Mouse (Mus musculus) myocyte (in vitro differentiated cells): Measurements from ENCODE around the gene Abhd17a. TPM values are rescaled to one million over a fixed set of nuclear protein-coding genes. Genes with fewer than 3 reads are reported as not detected.
A peak's percentile ranks its signal among the peaks of the same experiment; 100 is the strongest.

Source experiments
- H3K27me3 ChIP-seq: one replicate; pipeline ENCODE4 v1.6.1; 2011; ENCODE audit not compliant: control insufficient read depth, insufficient read depth, insufficient read length
- H3K36me3 ChIP-seq: one replicate; pipeline ENCODE4 v1.6.1; 2011; ENCODE audit not compliant: control insufficient read depth, insufficient read depth
- H3K4me2 ChIP-seq: one replicate; pipeline ENCODE4 v1.6.1; 2011; ENCODE audit warnings: low read depth, control low read depth
- H3K4me3 ChIP-seq: one replicate; pipeline ENCODE4 v1.5.1; 2011; ENCODE audit warnings: mild to moderate bottlenecking, control low read depth, moderate library complexity
- H3K79me2 ChIP-seq: one replicate; pipeline ENCODE4 v1.6.1; 2011; ENCODE audit not compliant: control insufficient read depth, insufficient read depth
- H3ac ChIP-seq: one replicate; pipeline ENCODE4 v1.6.1; 2011; ENCODE audit not compliant: control insufficient read depth, insufficient read length
- CEBPB ChIP-seq: IDR thresholded peaks from 2 replicates; pipeline ENCODE4 v1.6.1; 2011; ENCODE audit warnings: mild to moderate bottlenecking, moderate library complexity; ENCODE audit not compliant: poor library complexity, insufficient read depth, severe bottlenecking
- E2F4 ChIP-seq: IDR thresholded peaks from one replicate; pipeline ENCODE4 v1.6.1; 2011; ENCODE audit warnings: mild to moderate bottlenecking, control low read depth, moderate library complexity; ENCODE audit not compliant: insufficient read depth
- MAX ChIP-seq: IDR thresholded peaks from one replicate; pipeline ENCODE4 v1.6.1; 2011; ENCODE audit warnings: low read depth, mild to moderate bottlenecking, control low read depth
- MYOD1 ChIP-seq, 3 experiments: IDR thresholded peaks; one replicate each; pipeline ENCODE4 v1.6.1; 2011; ENCODE audit warnings: control low read depth in 2 of 3, low read depth in 2 of 3, mild to moderate bottlenecking in 2 of 3, moderate library complexity in 1 of 3; ENCODE audit not compliant: insufficient read length in 2 of 3, control insufficient read depth in 1 of 3
- MYOG ChIP-seq, 3 experiments: IDR thresholded peaks; one replicate each; pipeline ENCODE4 v1.6.1; 2011; ENCODE audit warnings: control low read depth in 2 of 3, low read depth in 2 of 3, mild to moderate bottlenecking in 2 of 3; ENCODE audit not compliant: insufficient read length in 2 of 3, control insufficient read depth in 1 of 3, insufficient read depth in 1 of 3
- POLR2A ChIP-seq: IDR thresholded peaks from one replicate; pipeline ENCODE4 v1.6.1; 2011; ENCODE audit warnings: low read depth, mild to moderate bottlenecking, control low read depth, moderate library complexity; ENCODE audit not compliant: insufficient read length
- POLR2AphosphoS2 ChIP-seq: IDR thresholded peaks from one replicate; pipeline ENCODE4 v1.6.1; 2011; ENCODE audit warnings: low read depth, control low read depth; ENCODE audit not compliant: insufficient read length
- REST ChIP-seq: IDR thresholded peaks from one replicate; pipeline ENCODE4 v1.6.1; 2011; ENCODE audit warnings: mild to moderate bottlenecking, control low read depth, moderate library complexity; ENCODE audit not compliant: insufficient read depth, insufficient read length
- SRF ChIP-seq: IDR thresholded peaks from one replicate; pipeline ENCODE4 v1.6.1; 2011; ENCODE audit warnings: low read depth; ENCODE audit not compliant: control insufficient read depth, insufficient read length
- TCF12 ChIP-seq: IDR thresholded peaks from one replicate; pipeline ENCODE4 v1.6.1; 2011; ENCODE audit warnings: mild to moderate bottlenecking, control low read depth; ENCODE audit not compliant: poor library complexity, insufficient read depth, severe bottlenecking
- TCF3 ChIP-seq: IDR thresholded peaks from one replicate; pipeline ENCODE4 v1.6.1; 2011; ENCODE audit warnings: low read depth, control low read depth; ENCODE audit not compliant: insufficient read length
- USF1 ChIP-seq: IDR thresholded peaks from one replicate; pipeline ENCODE4 v1.6.1; 2011; ENCODE audit warnings: low read depth, mild to moderate bottlenecking, control low read depth, moderate library complexity
- polyA plus RNA-seq: library from polyadenylated mRNA; unstranded; fragments of >200 nt; fragmentation: generic; extraction: Trizol; gene quantifications from one replicate; pipeline ENCODE4 v1.2.1, GENCODE M21; 2012; ENCODE audit warnings: missing spikeins

Gene Abhd17a
- polyA plus RNA-seq, 1 experiment: 111 TPM

DNA sequence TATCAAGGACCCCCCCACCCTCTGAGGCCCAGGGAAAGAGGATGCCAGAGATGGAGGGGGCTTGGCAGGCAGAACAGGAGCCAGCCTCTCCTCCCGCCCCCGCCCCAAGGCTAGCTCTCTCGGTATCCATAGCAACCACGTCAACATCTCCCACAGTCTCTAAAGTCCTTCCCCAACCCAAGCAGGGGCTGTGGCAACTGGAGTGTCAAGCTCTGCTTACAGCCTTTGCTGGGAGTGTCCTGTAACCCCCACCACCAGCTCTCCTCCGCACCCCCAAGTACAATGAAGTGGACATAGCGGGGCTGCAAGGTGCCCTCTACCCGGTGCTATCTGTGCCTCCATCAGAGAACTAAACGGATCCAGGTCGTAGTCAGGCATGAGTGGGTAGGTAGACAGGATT is 16.2 kb downstream of the Abhd17a start:
- Histone ChIP-seq H3K27me3 (no peaks in the 10 kb centered on the region), H3K36me3 (no peaks in the 10 kb centered on the region), H3K4me2 (no peak overlapping the region)

DNA sequence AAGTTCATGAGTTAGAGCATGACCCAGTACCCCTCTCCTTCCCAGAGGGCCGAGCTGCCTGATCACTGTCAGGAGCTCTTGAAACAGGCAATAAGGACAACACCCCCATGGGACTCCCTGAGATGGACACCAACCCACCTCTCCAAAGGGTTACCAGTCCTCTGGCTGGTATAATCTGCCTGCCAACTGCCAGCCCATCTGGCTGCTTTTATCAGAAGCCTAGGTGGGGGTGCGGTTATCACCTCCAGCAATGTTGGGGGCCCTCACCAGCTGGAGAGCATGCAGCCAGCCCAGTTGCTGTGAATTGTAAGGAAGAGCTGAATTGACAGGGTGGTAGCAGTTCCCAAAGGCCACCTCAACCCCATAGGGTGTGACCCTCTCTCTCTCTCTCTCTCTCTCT is 17.7 kb downstream of the Abhd17a start:
- no peaks in the 10 kb centered on the region for H3K27me3 ChIP-seq
- peaks cover 62% of the 10 kb centered on the region for H3K79me2 ChIP-seq
- H3ac ChIP-seq: no peak overlapping the region
- no peak overlapping the region for H3K4me3 ChIP-seq
- no peaks in the 10 kb centered on the region for H3K36me3 ChIP-seq
- H3K4me2 ChIP-seq: no peak overlapping the region
- TF ChIP-seq POLR2A (no peak), MYOG (IDR thresholded peaks at IDR 0.05; ENCODE audit: control insufficient read depth in 1 of 3, insufficient read depth in 1 of 3, insufficient read length in 2 of 3, low read depth in 2 of 3) (no peak), SRF (no peak)

More for the DNA sequence above, 16.2 kb downstream of the Abhd17a start:
- Histone ChIP-seq H3K79me2 (peaks cover 62% of the 10 kb centered on the region), H3ac (no peak overlapping the region), H3K4me3 (no peak overlapping the region)
- TF ChIP-seq POLR2A (no peak), POLR2AphosphoS2 (no peak), TCF3 (no peak), E2F4 (no peak), SRF (no peak), TCF12 (no peak), MYOD1 (IDR thresholded peaks at IDR 0.05; ENCODE audit: control insufficient read depth in 1 of 3, insufficient read length in 2 of 3, low read depth in 2 of 3) (no peak), REST (no peak), CEBPB (no peak), MAX (no peak), MYOG (IDR thresholded peaks at IDR 0.05; ENCODE audit: control insufficient read depth in 1 of 3, insufficient read depth in 1 of 3, insufficient read length in 2 of 3, low read depth in 2 of 3) (no peak), USF1 (no peak)

DNA sequence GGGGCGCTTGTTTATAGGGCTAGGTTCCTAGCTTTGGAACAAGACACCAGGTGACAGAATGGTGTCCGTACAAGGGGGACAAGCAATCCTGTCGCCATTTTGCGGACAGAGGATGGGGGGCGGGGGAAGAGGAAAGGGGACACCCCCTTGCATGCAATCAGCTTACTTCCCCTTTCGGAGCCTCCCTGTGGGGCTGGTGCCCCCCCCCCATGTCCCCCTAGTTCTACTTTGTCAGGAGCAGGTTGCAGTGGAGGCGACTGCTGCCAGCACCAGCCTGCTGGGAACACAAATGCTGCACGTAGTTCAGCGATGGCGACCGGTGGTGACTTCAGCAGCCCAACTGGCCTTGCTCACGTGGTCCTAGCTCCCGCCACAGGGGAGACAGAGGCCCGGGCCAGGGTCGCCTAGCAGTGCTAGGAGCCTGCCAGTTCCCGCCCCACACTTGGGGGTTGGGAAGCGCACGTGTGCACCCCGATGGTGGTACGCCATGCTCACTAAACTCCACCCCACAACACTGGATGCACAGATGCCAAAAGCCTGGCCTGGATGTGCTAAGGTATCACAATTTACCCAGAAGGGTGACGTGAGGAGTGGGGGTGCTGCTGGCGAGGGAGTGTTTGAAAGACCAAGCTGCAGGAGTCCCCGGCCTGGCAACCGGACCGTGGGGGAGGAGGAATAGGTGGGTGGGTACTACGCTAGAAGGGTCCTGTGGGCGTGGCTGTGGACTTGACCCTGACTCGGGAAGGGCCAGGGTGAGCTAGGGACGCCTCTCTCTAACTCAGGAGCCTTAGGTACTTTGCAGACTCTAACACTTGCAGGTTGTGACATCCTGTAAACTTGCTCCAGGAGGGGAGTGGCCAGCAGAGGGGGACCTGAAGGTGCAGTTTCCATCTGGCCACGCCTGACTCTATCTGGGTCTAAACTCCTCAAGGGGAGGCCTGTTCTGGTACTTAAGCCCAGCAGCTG is 19.0 kb downstream of the Abhd17a start:
- H3K4me3 ChIP-seq: no peak overlapping the region
- H3K4me2 ChIP-seq: no peak overlapping the region
- no peaks in the 10 kb centered on the region for H3K27me3 ChIP-seq
- H3K36me3 ChIP-seq: no peaks in the 10 kb centered on the region
- TF ChIP-seq TCF12: no peak
- TF ChIP-seq MAX: no peak
- no peak for TF ChIP-seq MYOG (IDR thresholded peaks at IDR 0.05; ENCODE audit: control insufficient read depth in 1 of 3, insufficient read depth in 1 of 3, insufficient read length in 2 of 3, low read depth in 2 of 3)
- no peak for TF ChIP-seq E2F4
- TF ChIP-seq POLR2A: no peak
- TF ChIP-seq CEBPB: no peak
- no peak overlapping the region for H3ac ChIP-seq
- H3K79me2 ChIP-seq: peaks cover 56% of the 10 kb centered on the region

DNA sequence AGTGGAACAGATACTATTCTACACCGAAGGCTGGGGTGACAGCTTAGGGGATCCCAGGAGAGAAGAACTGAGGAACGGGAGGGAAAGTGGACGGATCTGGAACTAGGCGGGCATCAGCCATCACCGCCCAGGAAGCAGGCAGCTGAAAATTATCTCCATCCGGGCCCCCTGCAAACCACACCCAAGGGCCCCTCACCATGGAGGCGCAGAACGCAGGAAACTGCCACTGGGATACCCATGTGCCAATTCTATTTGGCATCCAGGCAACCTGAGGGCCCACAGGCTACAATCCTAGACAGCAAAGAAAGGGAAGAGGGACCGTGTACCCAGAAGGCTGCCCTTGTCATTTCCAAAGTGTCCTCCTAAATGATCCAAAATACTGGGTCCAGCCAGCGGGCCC is 19.7 kb downstream of the Abhd17a start:
- no peak overlapping the region for H3K4me3 ChIP-seq
- peaks cover under 1% of the 10 kb centered on the region for H3K36me3 ChIP-seq
- no peak overlapping the region for H3K4me2 ChIP-seq
- H3K79me2 ChIP-seq: peaks cover 49% of the 10 kb centered on the region
- H3K27me3 ChIP-seq: no peaks in the 10 kb centered on the region
- no peak for TF ChIP-seq MYOD1 (IDR thresholded peaks at IDR 0.05; ENCODE audit: control insufficient read depth in 1 of 3, insufficient read length in 2 of 3, low read depth in 2 of 3)
- no peak for TF ChIP-seq E2F4
- TF ChIP-seq REST: no peak
- no peak for TF ChIP-seq TCF3
- no peak for TF ChIP-seq POLR2A
- no peak for TF ChIP-seq USF1
- no peak overlapping the region for H3ac ChIP-seq

DNA sequence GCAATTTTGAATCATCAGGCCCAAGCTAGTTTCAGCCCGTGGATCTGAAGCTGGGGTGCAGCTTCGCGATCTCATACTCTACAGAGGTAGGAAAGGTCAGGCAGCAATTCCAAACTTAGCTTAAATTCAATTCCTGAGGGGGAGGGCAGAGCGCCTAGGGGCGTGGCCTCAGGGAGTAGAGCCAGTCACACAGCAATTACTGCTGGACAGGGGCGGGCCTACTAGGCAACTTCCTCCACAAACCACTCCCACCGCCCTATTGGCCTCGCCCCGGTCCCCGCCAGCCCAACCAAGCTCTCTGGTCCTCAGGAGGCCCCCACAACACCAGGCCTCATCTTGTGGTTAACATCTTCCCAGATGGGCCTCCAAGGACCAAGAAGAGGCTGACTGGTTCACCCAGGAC is 20.5 kb downstream of the Abhd17a start:
- Histone ChIP-seq H3K36me3 (peaks cover 5% of the 10 kb centered on the region), H3K4me3 (no peak overlapping the region), H3K79me2 (peaks cover 41% of the 10 kb centered on the region), H3K27me3 (no peaks in the 10 kb centered on the region), H3K4me2 (peak overlapping the region; percentile 36), H3ac (no peak overlapping the region)
- no peak for TF ChIP-seq TCF12
- TF ChIP-seq CEBPB: no peak
- TF ChIP-seq MYOG (IDR thresholded peaks at IDR 0.05; ENCODE audit: control insufficient read depth in 1 of 3, insufficient read depth in 1 of 3, insufficient read length in 2 of 3, low read depth in 2 of 3): no peak
- no peak for TF ChIP-seq E2F4
